Mouse (Mus musculus): ENCODE results near the gene Nudt22. TPM values are rescaled to one million over a fixed set of nuclear protein-coding genes. Genes with fewer than 3 reads are reported as not detected.

The Nudt22 gene
- polyA plus RNA-seq, 1 experiment: 53.8 TPM

DNA sequence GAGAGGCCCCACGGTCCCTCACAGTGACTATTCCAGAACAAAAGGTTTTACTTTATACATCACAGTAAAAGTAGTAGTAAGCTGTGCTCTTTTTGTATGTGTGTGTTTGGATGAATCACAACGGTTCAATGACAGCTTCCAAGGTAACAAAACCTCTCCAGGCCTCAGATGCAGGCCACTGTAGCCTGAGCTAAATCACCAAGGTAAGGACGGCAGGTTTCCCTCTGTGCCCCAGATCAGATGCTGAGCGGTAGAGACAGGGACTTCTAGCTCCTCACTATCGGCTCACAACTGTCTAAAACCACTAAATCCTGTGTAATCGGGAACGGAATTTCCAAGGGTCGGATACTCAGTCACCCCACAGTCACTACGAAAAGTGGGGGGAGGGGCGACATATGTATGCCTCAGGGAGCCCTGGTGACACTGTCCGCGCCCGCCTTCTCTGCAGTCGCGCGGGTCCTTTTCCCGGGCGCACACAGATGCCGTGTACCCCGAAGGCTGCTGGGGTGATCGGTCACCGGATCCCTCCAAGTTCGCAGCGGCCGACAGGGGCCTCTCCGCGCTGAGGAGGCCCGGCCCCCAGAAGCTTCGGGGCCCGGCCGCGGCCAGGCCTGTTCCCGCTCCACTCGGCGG is 43.3 kb upstream of the Nudt22 start:
- H3K27ac ChIP-seq (ENCODE audit: insufficient read depth, low read depth, low read length): no peak overlapping the region
- no peaks in the 10 kb centered on the region for H3K27me3 ChIP-seq (ENCODE audit: control insufficient read depth, insufficient read depth, low read length)
- under 1% methylated on average over 35 of the region's 35 CpGs for WGBS
- peak overlapping the region; percentile 84 for H3K4me3 ChIP-seq (ENCODE audit: low read depth, low read length)
- H3K4me1 ChIP-seq (ENCODE audit: control insufficient read depth, insufficient read depth, insufficient read length, low read length): peaks cover 5% of the 10 kb centered on the region; the same call in 1 of the 2 replicates
- H3K36me3 ChIP-seq (ENCODE audit: control insufficient read depth, insufficient read depth, low read length): peaks cover 7% of the 10 kb centered on the region
- no peak for TF ChIP-seq CTCF (IDR thresholded peaks at IDR 0.05; ENCODE audit: extremely low read depth, insufficient read length, insufficient replicate concordance, low read depth, low read length)
- TF ChIP-seq POLR2A (IDR thresholded peaks at IDR 0.05; ENCODE audit: low read depth, low read length): no peak

DNA sequence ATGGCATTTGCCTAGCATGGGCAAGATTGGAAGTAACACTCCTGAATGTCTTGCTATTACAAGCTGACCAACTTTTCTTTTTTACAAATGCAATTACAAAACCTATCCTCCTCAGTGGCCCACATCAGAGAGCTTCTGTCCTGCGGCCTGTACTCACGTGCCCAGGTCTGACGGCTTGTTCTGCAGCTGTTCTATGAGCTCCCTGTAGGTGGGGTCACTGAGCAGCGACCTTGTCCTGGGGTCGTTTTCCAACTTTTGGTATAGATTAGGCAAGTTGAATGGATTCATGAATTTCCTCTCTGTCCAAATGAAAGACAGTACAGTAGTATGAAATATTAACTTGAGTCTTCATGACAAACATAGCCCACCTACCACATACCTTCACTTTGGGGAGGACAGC is 38.1 kb upstream of the Nudt22 start:
- Histone ChIP-seq H3K36me3 (ENCODE audit: control insufficient read depth, insufficient read depth, low read length) (peaks cover 49% of the 10 kb centered on the region), H3K4me1 (ENCODE audit: control insufficient read depth, insufficient read depth, insufficient read length, low read length) (no peaks in the 10 kb centered on the region; the same call in 1 of the 2 replicates), H3K27me3 (ENCODE audit: control insufficient read depth, insufficient read depth, low read length) (no peaks in the 10 kb centered on the region), H3K4me3 (ENCODE audit: low read depth, low read length) (no peak overlapping the region), H3K27ac (ENCODE audit: insufficient read depth, low read depth, low read length) (no peak overlapping the region)
- 92% methylated on average over 5 of the region's 5 CpGs for WGBS
- TF ChIP-seq POLR2A (IDR thresholded peaks at IDR 0.05; ENCODE audit: low read depth, low read length): no peak
- no peak for TF ChIP-seq CTCF (IDR thresholded peaks at IDR 0.05; ENCODE audit: extremely low read depth, insufficient read length, insufficient replicate concordance, low read depth, low read length)

DNA sequence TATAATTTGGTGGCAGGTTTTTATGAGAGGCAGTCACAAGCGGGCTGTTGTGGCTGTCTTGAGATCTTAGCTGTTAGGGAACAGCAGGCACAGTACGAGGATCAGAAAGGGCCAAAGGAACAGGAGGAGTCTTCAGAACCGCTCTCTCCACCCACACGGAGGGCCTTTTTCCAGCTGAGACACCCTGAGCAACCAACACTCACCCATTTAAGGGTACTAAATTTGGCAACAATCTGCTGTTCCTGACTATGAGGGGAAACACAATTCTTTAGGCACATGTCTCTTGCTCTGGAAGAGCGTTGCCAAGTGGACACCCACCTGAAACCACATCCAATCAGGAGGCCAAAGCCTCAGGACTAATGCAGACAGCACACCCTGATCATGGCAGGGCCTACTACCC is 33.6 kb upstream of the Nudt22 start:
- H3K27me3 ChIP-seq (ENCODE audit: control insufficient read depth, insufficient read depth, low read length): no peaks in the 10 kb centered on the region
- TF ChIP-seq CTCF (IDR thresholded peaks at IDR 0.05; ENCODE audit: extremely low read depth, insufficient read length, insufficient replicate concordance, low read depth, low read length): no peak
- TF ChIP-seq POLR2A (IDR thresholded peaks at IDR 0.05; ENCODE audit: low read depth, low read length): no peak
- no peak overlapping the region for H3K4me3 ChIP-seq (ENCODE audit: low read depth, low read length)
- no peak overlapping the region for H3K27ac ChIP-seq (ENCODE audit: insufficient read depth, low read depth, low read length)
- peaks cover 77% of the 10 kb centered on the region for H3K36me3 ChIP-seq (ENCODE audit: control insufficient read depth, insufficient read depth, low read length)
- H3K4me1 ChIP-seq (ENCODE audit: control insufficient read depth, insufficient read depth, insufficient read length, low read length): no peaks in the 10 kb centered on the region
- WGBS: 96% methylated on average over 5 of the region's 5 CpGs

DNA sequence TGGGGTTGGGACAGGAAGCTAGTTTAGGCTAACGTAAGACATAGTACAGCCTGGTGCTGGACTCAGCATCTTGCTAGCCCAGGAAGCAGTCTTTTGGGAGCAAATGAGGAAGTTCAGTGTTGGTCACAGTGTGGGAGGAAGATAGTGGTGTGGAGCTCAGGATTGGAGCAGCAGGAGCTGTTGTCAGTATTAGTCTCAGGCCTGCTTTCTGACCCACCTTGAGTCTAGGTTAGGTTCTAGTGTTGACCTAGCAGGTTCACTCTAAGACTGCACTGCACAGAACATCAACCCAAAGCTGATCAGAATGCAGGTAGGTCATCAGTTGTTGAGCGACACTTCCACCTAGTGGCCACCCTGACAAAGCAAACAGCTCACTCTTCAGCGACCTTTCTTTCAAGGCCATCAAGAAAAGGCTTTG is 24.3 kb upstream of the Nudt22 start:
- peak overlapping the region; percentile 56; the same call in 1 of the 2 replicates for H3K27ac ChIP-seq (ENCODE audit: insufficient read depth, low read depth, low read length)
- TF ChIP-seq POLR2A (IDR thresholded peaks at IDR 0.05; ENCODE audit: low read depth, low read length): no peak
- TF ChIP-seq CTCF (IDR thresholded peaks at IDR 0.05; ENCODE audit: extremely low read depth, insufficient read length, insufficient replicate concordance, low read depth, low read length): peak; percentile 61; the same call in 1 of the 2 replicates

DNA sequence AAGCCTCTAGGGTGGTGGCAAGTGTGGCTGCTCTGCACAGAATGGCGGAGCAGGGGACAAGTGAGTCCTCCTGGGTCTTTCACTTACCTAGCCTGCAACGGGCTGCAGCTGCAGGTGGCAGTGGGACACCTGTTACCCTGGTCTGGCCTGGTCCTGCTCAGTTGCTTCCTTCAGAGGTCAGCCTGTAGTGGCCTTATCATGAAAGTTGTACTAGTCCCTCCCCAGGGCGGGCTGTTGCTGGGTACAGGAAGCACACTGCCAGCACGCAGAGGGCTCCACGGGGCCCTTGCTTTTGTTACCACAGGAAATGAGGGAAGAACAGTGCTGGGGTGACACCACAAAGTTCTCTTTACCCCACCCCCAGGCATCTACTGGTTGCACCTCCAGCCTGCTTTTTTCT is 23.3 kb upstream of the Nudt22 start, which contains the start of gene Fermt3:
Gene Fermt3, minus strand, starts transcription at position 279 of the 400 bp plus-strand sequence.
- H3K27me3 ChIP-seq (ENCODE audit: control insufficient read depth, insufficient read depth, low read length): no peaks in the 10 kb centered on the region
- H3K4me3 ChIP-seq (ENCODE audit: low read depth, low read length): peak within 1 kb of the TSS; percentile 55
- no peaks in the 10 kb centered on the region for H3K4me1 ChIP-seq (ENCODE audit: control insufficient read depth, insufficient read depth, insufficient read length, low read length)
- 55% methylated on average over 5 of the region's 5 CpGs for WGBS
- peaks cover 36% of the 10 kb centered on the region for H3K36me3 ChIP-seq (ENCODE audit: control insufficient read depth, insufficient read depth, low read length)
- TF ChIP-seq POLR2A (IDR thresholded peaks at IDR 0.05; ENCODE audit: low read depth, low read length) (no peak), CTCF (IDR thresholded peaks at IDR 0.05; ENCODE audit: extremely low read depth, insufficient read length, insufficient replicate concordance, low read depth, low read length) (no peak)
- peak within 1 kb of the TSS; percentile 82 for H3K27ac ChIP-seq (ENCODE audit: insufficient read depth, low read depth, low read length)

More for the DNA sequence above, 24.3 kb upstream of the Nudt22 start:
- H3K4me3 ChIP-seq (ENCODE audit: low read depth, low read length): no peak overlapping the region
- no peaks in the 10 kb centered on the region for H3K27me3 ChIP-seq (ENCODE audit: control insufficient read depth, insufficient read depth, low read length)
- peaks cover 44% of the 10 kb centered on the region for H3K36me3 ChIP-seq (ENCODE audit: control insufficient read depth, insufficient read depth, low read length)
- 35% methylated on average over 3 of the region's 3 CpGs for WGBS
- H3K4me1 ChIP-seq (ENCODE audit: control insufficient read depth, insufficient read depth, insufficient read length, low read length): no peaks in the 10 kb centered on the region

DNA sequence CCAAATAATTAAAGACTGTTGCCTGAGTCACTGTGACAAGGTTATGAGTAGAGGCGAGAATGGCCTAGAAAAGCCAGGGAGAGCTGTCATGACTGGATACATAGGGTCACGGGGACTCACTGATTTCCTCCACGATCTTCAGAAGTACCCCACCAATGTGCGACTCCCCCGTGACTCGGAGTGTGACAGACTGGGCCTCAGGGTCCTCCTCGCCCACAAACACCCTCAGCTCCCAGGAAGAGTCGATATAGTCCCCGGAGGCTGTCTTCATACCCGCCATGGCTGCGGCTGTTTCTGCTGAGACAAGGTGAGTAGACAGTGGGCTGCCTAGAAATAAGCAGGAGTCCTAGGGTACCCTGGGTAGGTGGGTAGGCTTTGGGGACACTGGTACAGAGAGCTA is 22.6 kb upstream of the Nudt22 start:
- WGBS: 83% methylated on average over 11 of the region's 11 CpGs
- Histone ChIP-seq H3K36me3 (ENCODE audit: control insufficient read depth, insufficient read depth, low read length) (peaks cover 32% of the 10 kb centered on the region), H3K4me3 (ENCODE audit: low read depth, low read length) (peak overlapping the region; percentile 52), H3K27me3 (ENCODE audit: control insufficient read depth, insufficient read depth, low read length) (no peaks in the 10 kb centered on the region), H3K4me1 (ENCODE audit: control insufficient read depth, insufficient read depth, insufficient read length, low read length) (no peaks in the 10 kb centered on the region), H3K27ac (ENCODE audit: insufficient read depth, low read depth, low read length) (peak overlapping the region; percentile 82)
- no peak for TF ChIP-seq CTCF (IDR thresholded peaks at IDR 0.05; ENCODE audit: extremely low read depth, insufficient read length, insufficient replicate concordance, low read depth, low read length)
- no peak for TF ChIP-seq POLR2A (IDR thresholded peaks at IDR 0.05; ENCODE audit: low read depth, low read length)

DNA sequence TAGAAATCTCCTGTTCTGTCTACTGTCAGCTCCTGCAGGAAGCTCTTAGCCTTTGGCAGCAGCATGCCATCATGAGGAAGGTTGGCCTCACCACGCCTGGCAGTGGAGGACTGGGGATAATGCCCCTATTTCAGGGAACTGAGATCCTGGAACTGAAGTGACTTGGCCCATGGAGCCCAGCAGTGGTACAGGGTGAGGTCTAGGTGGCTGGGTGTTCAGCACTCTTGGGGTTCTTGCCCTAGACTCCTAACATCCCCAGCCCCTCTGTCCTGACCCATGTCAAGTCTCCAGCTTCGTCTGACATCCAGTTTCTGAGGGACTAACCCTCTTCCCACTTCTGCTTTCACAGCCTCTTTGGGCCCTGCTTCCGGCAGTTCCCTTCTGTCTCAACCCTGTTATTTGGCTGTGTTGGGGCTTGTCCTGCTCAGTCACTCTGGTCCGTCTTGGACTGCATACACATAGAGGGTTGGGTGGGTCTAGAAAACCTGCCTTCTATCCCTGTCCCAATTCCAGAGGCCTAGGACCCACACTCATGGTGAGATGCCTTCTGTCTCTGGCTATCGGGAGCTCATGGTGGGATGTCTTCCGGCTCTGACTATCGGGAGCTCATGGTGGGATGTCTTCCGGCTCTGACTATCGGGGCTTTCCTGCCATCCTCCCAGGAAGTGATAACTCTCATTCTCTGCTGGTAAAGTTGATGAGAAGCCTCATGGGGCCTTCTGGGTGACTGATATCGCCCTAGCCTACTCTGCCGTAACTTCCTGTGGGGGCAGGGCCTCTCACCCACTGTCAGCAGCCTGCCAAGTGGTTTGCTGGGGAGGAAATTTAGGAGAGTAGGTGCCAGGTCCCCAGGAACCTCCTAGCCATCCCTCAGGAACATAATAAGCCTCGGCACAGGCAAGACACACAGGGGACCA is 21.9 kb upstream of the Nudt22 start:
- H3K27ac ChIP-seq (ENCODE audit: insufficient read depth, low read depth, low read length): peak overlapping the region; percentile 82
- H3K27me3 ChIP-seq (ENCODE audit: control insufficient read depth, insufficient read depth, low read length): no peaks in the 10 kb centered on the region
- H3K36me3 ChIP-seq (ENCODE audit: control insufficient read depth, insufficient read depth, low read length): peaks cover 25% of the 10 kb centered on the region
- no peaks in the 10 kb centered on the region for H3K4me1 ChIP-seq (ENCODE audit: control insufficient read depth, insufficient read depth, insufficient read length, low read length)
- peak overlapping the region; percentile 44 for H3K4me3 ChIP-seq (ENCODE audit: low read depth, low read length)
- WGBS: 74% methylated on average over 12 of the region's 12 CpGs
- TF ChIP-seq CTCF (IDR thresholded peaks at IDR 0.05; ENCODE audit: extremely low read depth, insufficient read length, insufficient replicate concordance, low read depth, low read length): no peak
